Mouse (Mus musculus) midbrain, embryonic 12.5 days (tissue): ENCODE results near the gene Sema3c. TPM values are rescaled to one million over a fixed set of nuclear protein-coding genes. Genes with fewer than 3 reads are reported as not detected.

Experiments used
- ATAC-seq: fragments of 200-750 bp; cut with Nextera tagmentation; 2 replicates; pipeline ENCODE4 v1.8.0; 2017; ENCODE audit warnings: low read depth, moderate TSS enrichment, moderate library complexity; ENCODE audit not compliant: low FRiP score
- H3K27ac ChIP-seq: fragments of 300-500 bp; sonication (generic); replicated peaks from 2 replicates; pipeline ENCODE4 v1.5.1; 2016; ENCODE audit warnings: mild to moderate bottlenecking
- H3K27me3 ChIP-seq: fragments of 300-500 bp; sonication (generic); 2 replicates; pipeline ENCODE4 v1.6.1; 2016; ENCODE audit warnings: mild to moderate bottlenecking
- H3K36me3 ChIP-seq: fragments of 300-500 bp; sonication (generic); 2 replicates; pipeline ENCODE4 v1.6.1; 2016
- H3K4me1 ChIP-seq: fragments of 300-500 bp; sonication (generic); 2 replicates; pipeline ENCODE4 v1.6.1; 2016
- H3K4me2 ChIP-seq: fragments of 300-500 bp; sonication (generic); replicated peaks from 2 replicates; pipeline ENCODE4 v1.6.1; 2016; ENCODE audit warnings: mild to moderate bottlenecking, moderate library complexity
- H3K4me3 ChIP-seq: fragments of 300-500 bp; sonication (generic); 2 replicates; pipeline ENCODE4 v1.5.1; 2016; ENCODE audit warnings: mild to moderate bottlenecking
- H3K9ac ChIP-seq: fragments of 300-500 bp; sonication (generic); replicated peaks from 2 replicates; pipeline ENCODE4 v1.6.1; 2016; ENCODE audit warnings: mild to moderate bottlenecking, moderate library complexity
- H3K9me3 ChIP-seq: fragments of 300-500 bp; sonication (generic); 2 replicates; pipeline ENCODE4 v1.6.1; 2016; ENCODE audit warnings: mild to moderate bottlenecking
- WGBS: fragments of 180-500 bp; shearing (Covaris S2); methylation state at CpG from one replicate; pipeline ENCODE4 v1.1.7; 2016; 5-methylcytosine and 5-hydroxymethylcytosine counted together
- polyA plus RNA-seq: library from polyadenylated mRNA; unstranded; fragments of >200 nt; fragmentation: Nextera tagmentation; extraction: Ambion mirVana; gene quantifications from 2 replicates; pipeline ENCODE4 v1.2.1, GENCODE M21; 2016

Sema3c gene
- polyA plus RNA-seq, 1 experiment from 2014 or later = 20.1 TPM

DNA sequence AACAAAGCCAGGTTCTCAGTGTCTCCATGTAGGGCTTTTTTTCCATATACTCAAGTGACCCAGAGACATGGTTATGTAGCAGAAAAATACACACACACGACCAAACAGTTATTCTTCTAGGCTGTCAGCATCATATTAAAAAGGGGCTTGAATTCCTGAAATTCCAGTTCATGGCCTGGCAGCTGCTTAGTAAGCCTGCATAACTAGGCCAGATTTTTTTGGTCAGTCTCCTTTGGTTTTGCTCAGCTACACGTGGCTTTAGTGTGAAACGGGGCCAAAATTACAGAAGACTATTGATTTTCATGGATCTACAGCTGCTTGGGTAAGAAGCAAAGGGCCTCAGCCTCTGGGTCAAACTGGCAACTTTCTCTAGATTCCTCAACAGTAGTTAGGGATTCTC, 165.7 kb downstream of the Sema3c start:
- Histone ChIP-seq H3K36me3 (no peaks in the 10 kb centered on the region), H3K4me1 (no peaks in the 10 kb centered on the region), H3K9me3 (no peaks in the 10 kb centered on the region), H3K4me3 (no peak overlapping the region), H3K27ac (no peak overlapping the region), H3K9ac (no peak overlapping the region), H3K4me2 (no peak overlapping the region), H3K27me3 (no peaks in the 10 kb centered on the region)
- 65% methylated on average over 3 of the region's 3 CpGs for WGBS
- no peak for ATAC-seq

- Histone ChIP-seq H3K9ac (no peak overlapping the region), H3K27ac (no peak overlapping the region), H3K9me3 (no peaks in the 10 kb centered on the region), H3K27me3 (no peaks in the 10 kb centered on the region), H3K36me3 (no peaks in the 10 kb centered on the region), H3K4me3 (no peak overlapping the region), H3K4me1 (no peaks in the 10 kb centered on the region), H3K4me2 (no peak overlapping the region)
- no peak for ATAC-seq
Observed at GRCm38 (mm10) chr5:17746520-17746919, 172.4 kb downstream of the Sema3c start.

DNA sequence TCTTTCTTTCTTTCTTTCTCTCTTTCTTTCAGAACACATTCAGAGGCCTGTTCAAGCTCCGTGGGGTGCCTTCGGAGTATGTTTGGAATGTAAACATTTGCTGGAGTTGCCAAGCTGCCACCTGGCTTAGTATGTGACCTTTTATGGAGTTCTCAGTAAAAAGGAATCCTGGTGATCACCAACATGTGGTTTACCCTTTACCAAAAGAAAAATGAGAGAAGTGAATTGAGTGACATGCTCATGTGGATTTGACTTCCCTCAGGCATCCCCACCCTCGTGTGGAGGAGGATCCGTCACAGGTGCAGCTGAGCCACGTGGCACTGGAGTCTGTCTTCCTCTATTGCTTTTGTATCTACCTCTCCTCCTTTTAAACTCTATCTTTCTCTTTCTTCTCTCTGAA, 173.1 kb downstream of the Sema3c start:
- Histone ChIP-seq H3K36me3 (no peaks in the 10 kb centered on the region), H3K9ac (no peak overlapping the region), H3K27me3 (no peaks in the 10 kb centered on the region), H3K9me3 (no peaks in the 10 kb centered on the region), H3K4me2 (no peak overlapping the region), H3K4me1 (no peaks in the 10 kb centered on the region), H3K4me3 (no peak overlapping the region), H3K27ac (no peak overlapping the region)
- no peak for ATAC-seq
- WGBS = 45% methylated on average over 5 of the region's 5 CpGs

DNA sequence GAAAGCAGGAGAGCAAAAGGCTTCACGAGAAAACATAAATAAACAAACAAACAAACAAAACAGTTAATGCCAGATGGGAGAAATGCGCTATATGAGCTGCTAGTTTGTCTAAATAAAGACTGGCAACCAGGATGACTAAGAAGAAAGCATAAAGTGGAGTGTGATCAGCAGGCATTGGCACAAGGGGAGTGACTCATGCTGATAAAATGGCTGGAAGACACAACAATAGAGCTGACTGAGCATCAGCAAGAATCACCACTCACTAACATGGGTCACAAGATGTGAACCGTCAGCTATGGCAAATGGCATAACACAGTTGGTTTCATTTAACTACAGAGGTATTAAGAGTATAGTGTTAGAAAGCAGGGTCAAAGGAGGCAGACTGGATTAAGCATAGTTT, 174.2 kb downstream of the Sema3c start:
- no peak for ATAC-seq
- WGBS = 66% methylated on average over 3 of the region's 3 CpGs
- Histone ChIP-seq H3K4me2 (no peak overlapping the region), H3K36me3 (no peaks in the 10 kb centered on the region), H3K27ac (no peak overlapping the region), H3K4me1 (no peaks in the 10 kb centered on the region), H3K9ac (no peak overlapping the region), H3K9me3 (no peaks in the 10 kb centered on the region), H3K4me3 (no peak overlapping the region), H3K27me3 (no peaks in the 10 kb centered on the region)

- Histone ChIP-seq H3K9me3 (no peaks in the 10 kb centered on the region), H3K4me3 (no peak overlapping the region), H3K4me2 (no peak overlapping the region), H3K27ac (no peak overlapping the region), H3K9ac (no peak overlapping the region), H3K4me1 (no peaks in the 10 kb centered on the region), H3K36me3 (no peaks in the 10 kb centered on the region), H3K27me3 (no peaks in the 10 kb centered on the region)
- 85% methylated on average over 7 of the region's 7 CpGs for WGBS
- ATAC-seq = no peak
Observed at GRCm38 (mm10) chr5:17753471-17754005, 179.5 kb downstream of the Sema3c start.

- no peaks in the 10 kb centered on the region for H3K9me3 ChIP-seq
- no peak overlapping the region for H3K9ac ChIP-seq
- H3K4me1 ChIP-seq = no peaks in the 10 kb centered on the region
- no peak overlapping the region for H3K4me2 ChIP-seq
- no peaks in the 10 kb centered on the region for H3K27me3 ChIP-seq
- H3K27ac ChIP-seq = no peak overlapping the region
- ATAC-seq = peak; percentile 78
- H3K36me3 ChIP-seq = no peaks in the 10 kb centered on the region
- WGBS = 65% methylated on average over 4 of the region's 4 CpGs
- no peak overlapping the region for H3K4me3 ChIP-seq
Observed at GRCm38 (mm10) chr5:17766006-17766677, 192.1 kb downstream of the Sema3c start.

- ATAC-seq = no peak
- H3K4me2 ChIP-seq = no peak overlapping the region
- H3K36me3 ChIP-seq = no peaks in the 10 kb centered on the region
- H3K27me3 ChIP-seq = no peaks in the 10 kb centered on the region
- H3K9ac ChIP-seq = no peak overlapping the region
- H3K27ac ChIP-seq = no peak overlapping the region
- WGBS = 83% methylated on average over 2 of the region's 2 CpGs
- H3K4me3 ChIP-seq = no peak overlapping the region
- no peaks in the 10 kb centered on the region for H3K4me1 ChIP-seq
- no peaks in the 10 kb centered on the region for H3K9me3 ChIP-seq
Observed at GRCm38 (mm10) chr5:17770328-17770727, 196.2 kb downstream of the Sema3c start.

- Histone ChIP-seq H3K4me1 (no peaks in the 10 kb centered on the region), H3K36me3 (no peaks in the 10 kb centered on the region), H3K4me3 (no peak overlapping the region), H3K27me3 (no peaks in the 10 kb centered on the region), H3K27ac (no peak overlapping the region), H3K9me3 (no peaks in the 10 kb centered on the region), H3K9ac (no peak overlapping the region), H3K4me2 (no peak overlapping the region)
- ATAC-seq = no peak
- WGBS = 90% methylated on average over 6 of the region's 6 CpGs
Observed at GRCm38 (mm10) chr5:17776571-17776970, 202.5 kb downstream of the Sema3c start.

Other genes with a start within 250 kb of the Sema3c start
- gene Speer4f2, start 201.1 kb upstream of the Sema3c start, polyA plus RNA-seq = not detected in 2 replicates
- not detected in 2 replicates for gene Speer4f1, start 98.2 kb upstream of the Sema3c start, polyA plus RNA-seq